Mouse (Mus musculus) forebrain, embryonic 15.5 days (tissue): ENCODE results near the gene Ltc4s. TPM values are rescaled to one million over a fixed set of nuclear protein-coding genes. Genes with fewer than 3 reads are reported as not detected.

ENCODE experiments used
- microRNA-seq: library from miRNA; unstranded; fragments of <30 nt; microRNA quantifications from one replicate; pipeline ENCODE4, GENCODE M21; 2016
- polyA plus RNA-seq: library from polyadenylated mRNA; unstranded; fragments of >200 nt; fragmentation: Nextera tagmentation; extraction: Ambion mirVana; gene quantifications from 2 replicates; pipeline ENCODE4 v1.2.1, GENCODE M21; 2015

Ltc4s gene
- polyA plus RNA-seq, 1 experiment from 2014 or later = 2.4 TPM

Small RNAs within 50 kb of the gene (microRNA-seq; reads per million reads assigned to microRNA genes)
- 1.1 reads per million for gene Mir6919

Other genes starting within 250 kb of the Ltc4s start
- gene Rnf130, start 213.3 kb downstream of the Ltc4s start, polyA plus RNA-seq = 75.8 and 78.0 TPM in 2 replicates
- 37.0 and 37.5 TPM in 2 replicates for gene Tbc1d9b, start 107.2 kb downstream of the Ltc4s start, polyA plus RNA-seq
- 28.6 and 31.9 TPM in 2 replicates for gene Mrnip, start 64.2 kb downstream of the Ltc4s start, polyA plus RNA-seq
- 285 and 303 TPM in 2 replicates for gene Sqstm1, start 27.8 kb downstream of the Ltc4s start, polyA plus RNA-seq
- gene Mgat4b, start 27.7 kb downstream of the Ltc4s start, polyA plus RNA-seq = 40.3 and 46.3 TPM in 2 replicates
- gene Maml1, start 53.7 kb upstream of the Ltc4s start, polyA plus RNA-seq = 3.8 and 4.6 TPM in 2 replicates
- 241 and 250 TPM in 2 replicates for gene Canx, start 87.1 kb upstream of the Ltc4s start, polyA plus RNA-seq
- gene Cby3, start 115.8 kb upstream of the Ltc4s start, polyA plus RNA-seq = 1.2 and 1.9 TPM in 2 replicates
- 664 and 668 TPM in 2 replicates for gene Hnrnph1, start 138.4 kb upstream of the Ltc4s start, polyA plus RNA-seq
- 29.5 and 30.0 TPM in 2 replicates for gene Rufy1, start 192.5 kb upstream of the Ltc4s start, polyA plus RNA-seq